ENCODE assay signal across 22 mouse cellular contexts in the genomic region with DNA sequence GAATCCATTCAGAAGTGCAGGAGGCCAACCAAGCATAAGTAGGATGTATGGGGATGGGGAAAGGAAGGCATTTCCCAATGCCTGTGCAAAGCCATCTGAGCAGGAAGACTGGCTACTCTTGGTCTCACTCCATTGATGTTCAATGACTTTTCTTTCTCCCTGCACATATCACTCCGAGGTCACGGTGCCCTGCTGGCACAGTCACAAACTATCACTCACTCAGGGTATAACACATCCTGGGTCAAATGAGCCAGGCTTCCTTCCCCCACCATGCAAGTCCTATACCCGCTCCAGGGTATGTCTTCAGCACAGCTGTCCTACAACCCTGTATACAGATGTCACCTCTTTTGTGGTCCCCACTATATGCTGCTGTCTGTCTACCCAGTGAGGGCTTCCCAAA. TPM values are rescaled to one million over a fixed set of nuclear protein-coding genes. Genes with fewer than 3 reads are reported as not detected.
DNase-seq lines count a peak whose midpoint lies in the region; ATAC-seq lines count a peak whose summit lies in the region.
"Had no signal": no experiment of that assay in that cellular context is flagged by ENCODE, and none has a peak within 500 bp of the region (broad histone marks: within the 10 kb centered on the region; RNA-seq: fewer than 3 reads in every experiment).

No protein-coding gene starts in this region.

- peaks cover 53% of the 10 kb centered on the region for H3K36me3 ChIP-seq in hindbrain, embryonic 14.5 days (replicated peaks; ENCODE audit: control insufficient read depth, insufficient read depth)
- H3K36me3 ChIP-seq in hindbrain, embryonic 10.5 days = peaks cover 69% of the 10 kb centered on the region
- peaks cover 19% of the 10 kb centered on the region for H3K36me3 ChIP-seq in neural tube, embryonic 14.5 days (ENCODE audit: control insufficient read depth, insufficient read depth, low read length)
- peaks cover 29% of the 10 kb centered on the region for H3K36me3 ChIP-seq in neural tube, embryonic 15.5 days
- H3K36me3 ChIP-seq in intestine, embryonic 15.5 days = peaks cover 16% of the 10 kb centered on the region; the same call in 1 of the 2 replicates

- 88% methylated on average over 3 of the region's 3 CpGs for WGBS in hindbrain, embryonic 14.5 days
- 81% methylated on average over 3 of the region's 3 CpGs for WGBS in hindbrain, embryonic 10.5 days
- WGBS in neural tube, embryonic 14.5 days = 79% methylated on average over 3 of the region's 3 CpGs
- 79% methylated on average over 3 of the region's 3 CpGs for WGBS in neural tube, embryonic 15.5 days
- 90% methylated on average over 3 of the region's 3 CpGs for WGBS in intestine, embryonic 15.5 days

- H3K9me3 ChIP-seq in hindbrain, embryonic 14.5 days (ENCODE audit: control insufficient read depth, low read length) = no peaks in the 10 kb centered on the region
- H3K9me3 ChIP-seq in hindbrain, embryonic 10.5 days = no peaks in the 10 kb centered on the region
- H3K9me3 ChIP-seq in neural tube, embryonic 14.5 days (ENCODE audit: control insufficient read depth, low read length) = no peaks in the 10 kb centered on the region
- no peaks in the 10 kb centered on the region for H3K9me3 ChIP-seq in neural tube, embryonic 15.5 days (replicated peaks)
- H3K9me3 ChIP-seq in intestine, embryonic 15.5 days = no peaks in the 10 kb centered on the region
- H3K9me3 ChIP-seq: embryonic facial prominence, embryonic 10.5 days; limb, embryonic 10.5 days had no signal

- H3K4me3 ChIP-seq in hindbrain, embryonic 14.5 days (replicated peaks; ENCODE audit: low read length) = no peak overlapping the region
- H3K4me3 ChIP-seq in hindbrain, embryonic 10.5 days = no peak overlapping the region
- no peak overlapping the region for H3K4me3 ChIP-seq in neural tube, embryonic 14.5 days (ENCODE audit: low read depth, low read length)
- no peak overlapping the region for H3K4me3 ChIP-seq in neural tube, embryonic 15.5 days (replicated peaks)
- H3K4me3 ChIP-seq in intestine, embryonic 15.5 days (replicated peaks) = no peak overlapping the region
- H3K4me3 ChIP-seq: embryonic facial prominence, embryonic 10.5 days; limb, embryonic 10.5 days had no signal

- H3K4me2 ChIP-seq in hindbrain, embryonic 14.5 days (replicated peaks) = no peak overlapping the region
- H3K4me2 ChIP-seq in neural tube, embryonic 14.5 days (ENCODE audit: low read depth, low read length) = no peak overlapping the region
- H3K4me2 ChIP-seq in neural tube, embryonic 15.5 days = no peak overlapping the region
- no peak overlapping the region for H3K4me2 ChIP-seq in intestine, embryonic 15.5 days (replicated peaks)
- H3K4me2 ChIP-seq: liver, embryonic 11.5 days had no signal

- 0 out of 2 replicates have a peak overlapping the region, but pooled peaks have one; percentile 28 for H3K9ac ChIP-seq in hindbrain, embryonic 14.5 days
- no peak overlapping the region for H3K9ac ChIP-seq in neural tube, embryonic 14.5 days (replicated peaks; ENCODE audit: low read depth, low read length)
- no peak overlapping the region; the same call in 1 of the 2 replicates for H3K9ac ChIP-seq in neural tube, embryonic 15.5 days (replicated peaks)
- H3K9ac ChIP-seq in intestine, embryonic 15.5 days = no peak overlapping the region

- peaks cover 29% of the 10 kb centered on the region for H3K4me1 ChIP-seq in hindbrain, embryonic 14.5 days (replicated peaks; ENCODE audit: control insufficient read depth, insufficient read depth, low read length)
- H3K4me1 ChIP-seq in hindbrain, embryonic 10.5 days (replicated peaks) = peaks cover 24% of the 10 kb centered on the region
- peaks cover 27% of the 10 kb centered on the region for H3K4me1 ChIP-seq in neural tube, embryonic 14.5 days (ENCODE audit: control insufficient read depth, insufficient read depth, low read length)
- peaks cover 40% of the 10 kb centered on the region for H3K4me1 ChIP-seq in neural tube, embryonic 15.5 days
- H3K4me1 ChIP-seq in intestine, embryonic 15.5 days (replicated peaks) = no peaks in the 10 kb centered on the region; the same call in 1 of the 2 replicates

- DNase-seq in hindbrain, embryonic 14.5 days (ENCODE audit: low spot score) = no peak
- no peak for DNase-seq in hindbrain, embryonic 10.5 days (ENCODE audit: low spot score)
- no peak for DNase-seq in neural tube, embryonic 10.5 days (ENCODE audit: extremely low spot score, low spot score)
- peak; percentile 30 for DNase-seq in adrenal gland, postnatal 25 days
- DNase-seq: cerebellum, adult 18-20 months; kidney, adult 8-10 months; kidney, postnatal 14 days; lung, adult 18-20 months; lung, postnatal 14 days; thymus, postnatal 25 days had no signal

- no peaks in the 10 kb centered on the region for H3K27me3 ChIP-seq in hindbrain, embryonic 14.5 days (ENCODE audit: control insufficient read depth, insufficient read depth, low read length)
- H3K27me3 ChIP-seq in hindbrain, embryonic 10.5 days (ENCODE audit: insufficient read depth, poor library complexity, severe bottlenecking) = no peaks in the 10 kb centered on the region
- H3K27me3 ChIP-seq in neural tube, embryonic 14.5 days (ENCODE audit: control insufficient read depth, insufficient read depth, low read length) = no peaks in the 10 kb centered on the region
- no peaks in the 10 kb centered on the region for H3K27me3 ChIP-seq in neural tube, embryonic 15.5 days (replicated peaks)
- H3K27me3 ChIP-seq in intestine, embryonic 15.5 days (replicated peaks) = no peaks in the 10 kb centered on the region

- H3K27ac ChIP-seq in hindbrain, embryonic 14.5 days = peak overlapping the region; percentile 20; the same call in 1 of the 2 replicates
- no peak overlapping the region for H3K27ac ChIP-seq in hindbrain, embryonic 10.5 days
- peak overlapping the region; percentile 34; the same call in 1 of the 2 replicates for H3K27ac ChIP-seq in neural tube, embryonic 14.5 days (ENCODE audit: low read depth, low read length)
- H3K27ac ChIP-seq in neural tube, embryonic 15.5 days (replicated peaks) = 0 out of 2 replicates have a peak overlapping the region, but pooled peaks have one; percentile 45
- no peak overlapping the region for H3K27ac ChIP-seq in intestine, embryonic 15.5 days
- H3K27ac ChIP-seq: embryonic facial prominence, embryonic 10.5 days; limb, embryonic 10.5 days had no signal

- no peak for ATAC-seq in hindbrain, embryonic 14.5 days (ENCODE audit: low FRiP score)
- ATAC-seq in neural tube, embryonic 14.5 days (ENCODE audit: low read depth) = no peak
- ATAC-seq in neural tube, embryonic 15.5 days (ENCODE audit: low FRiP score) = no peak
- no peak for ATAC-seq in intestine, embryonic 15.5 days

RNA-seq across cellular contexts. Expression of gene 5031439G07Rik, which starts 30.0 kb away (rescaled TPM):
- 19.2 and 27.8 TPM in 2 replicates for polyA plus RNA-seq in hindbrain, embryonic 14.5 days (2014; fragmentation: Nextera tagmentation; extraction: Ambion mirVana)
- polyA plus RNA-seq in hindbrain, embryonic 10.5 days (2016; fragmentation: Nextera tagmentation; extraction: Ambion mirVana) = 11.2 and 12.1 TPM in 2 replicates
- 20.9 and 21.8 TPM in 2 replicates for polyA plus RNA-seq in neural tube, embryonic 14.5 days (2014; fragmentation: Nextera tagmentation; extraction: Ambion mirVana)
- 18.6 and 28.8 TPM in 2 replicates for total RNA-seq in adrenal gland, postnatal 25 days (2021)
- 21.6 and 24.9 TPM in 2 replicates for polyA plus RNA-seq in neural tube, embryonic 15.5 days (2015; fragmentation: Nextera tagmentation; extraction: Ambion mirVana)
- polyA plus RNA-seq in intestine, embryonic 15.5 days (2015; fragmentation: Nextera tagmentation; extraction: Ambion mirVana) = 9.6 and 12.6 TPM in 2 replicates

RNA-seq across cellular contexts. Expression of gene Nup50, which starts 35.1 kb away (rescaled TPM):
- polyA plus RNA-seq in hindbrain, embryonic 14.5 days (2014; fragmentation: Nextera tagmentation; extraction: Ambion mirVana) = 24.2 and 25.3 TPM in 2 replicates
- 62.0 and 69.7 TPM in 2 replicates for polyA plus RNA-seq in hindbrain, embryonic 10.5 days (2016; fragmentation: Nextera tagmentation; extraction: Ambion mirVana)
- polyA plus RNA-seq in neural tube, embryonic 14.5 days (2014; fragmentation: Nextera tagmentation; extraction: Ambion mirVana) = 21.9 and 28.7 TPM in 2 replicates
- total RNA-seq in adrenal gland, postnatal 25 days (2021) = 40.0 and 40.8 TPM in 2 replicates
- 21.5 and 27.5 TPM in 2 replicates for polyA plus RNA-seq in neural tube, embryonic 15.5 days (2015; fragmentation: Nextera tagmentation; extraction: Ambion mirVana)
- polyA plus RNA-seq in intestine, embryonic 15.5 days (2015; fragmentation: Nextera tagmentation; extraction: Ambion mirVana) = 36.8 and 40.4 TPM in 2 replicates

RNA-seq across cellular contexts. Expression of gene Gm29666, which starts 38.5 kb away (rescaled TPM):
- 0.74 and 0.83 TPM in 2 replicates for polyA plus RNA-seq in hindbrain, embryonic 14.5 days (2014; fragmentation: Nextera tagmentation; extraction: Ambion mirVana)
- 0.90 and 1.2 TPM in 2 replicates for polyA plus RNA-seq in hindbrain, embryonic 10.5 days (2016; fragmentation: Nextera tagmentation; extraction: Ambion mirVana)
- 0.75 and 0.96 TPM in 2 replicates for polyA plus RNA-seq in neural tube, embryonic 14.5 days (2014; fragmentation: Nextera tagmentation; extraction: Ambion mirVana)
- 0.24 and 0.39 TPM in 2 replicates for total RNA-seq in adrenal gland, postnatal 25 days (2021)
- polyA plus RNA-seq in neural tube, embryonic 15.5 days (2015; fragmentation: Nextera tagmentation; extraction: Ambion mirVana) = 1.1 TPM in 2 replicates
- 0.58 and 0.71 TPM in 2 replicates for polyA plus RNA-seq in intestine, embryonic 15.5 days (2015; fragmentation: Nextera tagmentation; extraction: Ambion mirVana)

RNA-seq across cellular contexts. Expression of gene Upk3a, which starts 58.6 kb away (rescaled TPM):
- 0.89 and 1.4 TPM in 2 replicates for polyA plus RNA-seq in hindbrain, embryonic 14.5 days (2014; fragmentation: Nextera tagmentation; extraction: Ambion mirVana)
- 0.15 and 0.47 TPM in 2 replicates for polyA plus RNA-seq in hindbrain, embryonic 10.5 days (2016; fragmentation: Nextera tagmentation; extraction: Ambion mirVana)
- 0.58 and 0.88 TPM in 2 replicates for polyA plus RNA-seq in neural tube, embryonic 14.5 days (2014; fragmentation: Nextera tagmentation; extraction: Ambion mirVana)
- total RNA-seq in adrenal gland, postnatal 25 days (2021) = not detected in 2 replicates
- 0.38 and 0.74 TPM in 2 replicates for polyA plus RNA-seq in neural tube, embryonic 15.5 days (2015; fragmentation: Nextera tagmentation; extraction: Ambion mirVana)
- 1.5 and 2.1 TPM in 2 replicates for polyA plus RNA-seq in intestine, embryonic 15.5 days (2015; fragmentation: Nextera tagmentation; extraction: Ambion mirVana)
- total RNA-seq: adrenal gland, adult 18-20 months; gastrocnemius, postnatal 4 days; megakaryocyte, adult 5-6 weeks; neutrophil, adult 5-6 weeks had no signal
- polyA plus RNA-seq: C2C12; embryonic facial prominence, embryonic 10.5 days; heart, postnatal 0 days; limb, embryonic 10.5 days; liver, embryonic 11.5 days had no signal

Comparison
In these comparisons a context has a peak if more than half of its experiments do, and no peak if none do; other contexts are left out.
1. H3K27ac ChIP-seq: peak in hindbrain, embryonic 14.5 days (single experiment), neural tube, embryonic 14.5 days (single experiment) and neural tube, embryonic 15.5 days (single experiment); none in hindbrain, embryonic 10.5 days (single experiment) and intestine, embryonic 15.5 days (single experiment).